Comparison of ENCODE assay signal across 16 mouse cellular contexts in the genomic region with DNA sequence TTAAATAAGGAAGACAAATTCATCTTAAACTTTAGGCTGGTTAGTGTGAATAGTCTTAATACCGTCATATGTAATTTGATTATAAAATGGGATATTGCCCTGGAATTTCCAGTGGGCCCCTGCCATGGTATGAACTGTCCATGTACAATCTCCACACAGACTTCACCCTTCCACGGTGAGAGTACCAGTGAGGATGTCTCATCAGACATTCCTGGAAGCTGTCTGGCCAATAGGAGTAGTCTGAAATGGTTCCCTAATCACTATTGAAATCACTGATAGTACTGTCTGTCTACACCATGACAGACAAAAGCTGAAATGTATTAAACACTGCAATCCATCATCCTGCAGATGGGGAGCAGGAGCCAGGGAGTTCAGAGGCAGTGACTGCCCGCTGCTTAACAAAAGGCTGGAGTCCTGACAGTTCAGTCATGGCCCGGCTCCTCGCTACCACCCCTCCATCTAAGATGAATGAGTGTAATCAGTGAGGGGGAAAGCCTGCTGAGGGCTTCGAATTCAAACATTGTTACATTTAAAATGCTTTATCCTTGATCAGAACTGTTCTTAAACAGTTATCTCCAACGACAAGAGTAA. TPM values are rescaled to one million over a fixed set of nuclear protein-coding genes. Genes with fewer than 3 reads are reported as not detected.
DNase-seq lines count a peak whose midpoint lies in the region; ATAC-seq lines count a peak whose summit lies in the region.
"Had no signal": no experiment of that assay in that cellular context is flagged by ENCODE, and none has a peak within 500 bp of the region (broad histone marks: within the 10 kb centered on the region; RNA-seq: fewer than 3 reads in every experiment).

No protein-coding gene starts in this region.

- H3K9me3 ChIP-seq in hindbrain, embryonic 12.5 days (replicated peaks): no peaks in the 10 kb centered on the region
- no peaks in the 10 kb centered on the region for H3K9me3 ChIP-seq in midbrain, embryonic 13.5 days

- intact Hi-C loops in left cerebral cortex, postnatal 4 days (cut with DNase I): no loop called here
- intact Hi-C loops in left cerebral cortex, postnatal 36 days (cut with DNase I): no loop called here

- peaks cover 8% of the 10 kb centered on the region for H3K4me1 ChIP-seq in hindbrain, embryonic 12.5 days
- peaks cover 24% of the 10 kb centered on the region for H3K4me1 ChIP-seq in midbrain, embryonic 13.5 days (replicated peaks)

- DNase-seq in left cerebral cortex, postnatal 4 days: peak; percentile 8
- DNase-seq in left cerebral cortex, postnatal 36 days (ENCODE audit: low spot score in 2 of 2): no peak
- no peak for DNase-seq in thymus, postnatal 4 days
- DNase-seq in yolk sac, embryonic 10.5 days (ENCODE audit: low spot score): no peak
- DNase-seq in layer of hippocampus, adult 8-10 months (ENCODE audit: low spot score in 2 of 2): no peak
- DNase-seq: adrenal gland, postnatal 25 days; cerebellum, postnatal 36 days; gastrocnemius, postnatal 10 days; heart, postnatal 36 days; kidney, adult 11 months; kidney, postnatal 36 days; lung, embryonic 14.5 days had no signal

- peak overlapping the region; percentile 5; the same call in 1 of the 2 replicates for H3K4me2 ChIP-seq in hindbrain, embryonic 12.5 days (replicated peaks)
- H3K4me2 ChIP-seq in midbrain, embryonic 13.5 days (replicated peaks): peak overlapping the region; percentile 32
- H3K4me2 ChIP-seq: heart, embryonic 11.5 days; lung, embryonic 14.5 days had no signal

- H3K9ac ChIP-seq in hindbrain, embryonic 12.5 days: no peak overlapping the region
- H3K9ac ChIP-seq in midbrain, embryonic 13.5 days (replicated peaks): no peak overlapping the region
- H3K9ac ChIP-seq: lung, embryonic 14.5 days had no signal

- no peak overlapping the region for H3K4me3 ChIP-seq in hindbrain, embryonic 12.5 days
- no peak overlapping the region for H3K4me3 ChIP-seq in midbrain, embryonic 13.5 days (replicated peaks)

- no peaks in the 10 kb centered on the region for H3K36me3 ChIP-seq in hindbrain, embryonic 12.5 days
- no peaks in the 10 kb centered on the region for H3K36me3 ChIP-seq in midbrain, embryonic 13.5 days
- H3K36me3 ChIP-seq: G1E had no signal

- WGBS in hindbrain, embryonic 12.5 days: 25% methylated on average over 7 of the region's 7 CpGs
- 18% methylated on average over 7 of the region's 7 CpGs for WGBS in midbrain, embryonic 13.5 days

- H3K27ac ChIP-seq in hindbrain, embryonic 12.5 days: peak overlapping the region; percentile 74
- H3K27ac ChIP-seq in midbrain, embryonic 13.5 days: peak overlapping the region; percentile 70

- ATAC-seq in hindbrain, embryonic 12.5 days (ENCODE audit: low FRiP score): peak; percentile 91
- peak; percentile 80 for ATAC-seq in midbrain, embryonic 13.5 days

- H3K27me3 ChIP-seq in hindbrain, embryonic 12.5 days: no peaks in the 10 kb centered on the region
- no peaks in the 10 kb centered on the region for H3K27me3 ChIP-seq in midbrain, embryonic 13.5 days

RNA-seq across cellular contexts. Expression of gene Dach1, which starts 14.6 kb away (rescaled TPM):
- total RNA-seq in left cerebral cortex, postnatal 4 days (2021): 10 to 100 TPM; 11.6 to 14.8 TPM
- 1 to 10 TPM; 4.3 to 6.1 TPM for total RNA-seq in left cerebral cortex, postnatal 36 days (2021)
- polyA plus RNA-seq in hindbrain, embryonic 12.5 days (2016; fragmentation: Nextera tagmentation; extraction: Ambion mirVana): 22.8 and 24.3 TPM in 2 replicates
- polyA plus RNA-seq in midbrain, embryonic 13.5 days (2015; fragmentation: Nextera tagmentation; extraction: Ambion mirVana): 13.6 and 14.6 TPM in 2 replicates
- 1 to 10 TPM; 3.5 to 5.1 (median 4.6) TPM for total RNA-seq in layer of hippocampus, adult 8-10 months (2022)
- polyA plus RNA-seq: G1E had no signal
